ENCODE assay signal across 12 mouse cellular contexts in genomic region chr9:21849691-21850677, GRCm38 (mm10). TPM values are rescaled to one million over a fixed set of nuclear protein-coding genes. Genes with fewer than 3 reads are reported as not detected.
A peak's percentile ranks its signal among the peaks of the same experiment; 100 is the strongest.
DNase-seq lines count a peak whose midpoint lies in the region; ATAC-seq and TF ChIP-seq lines count a peak whose summit lies in the region.
"Had no signal": no experiment of that assay in that cellular context is flagged by ENCODE, and none has a peak within 500 bp of the region (broad histone marks: within the 10 kb centered on the region; RNA-seq: fewer than 3 reads in every experiment).

No protein-coding gene starts in this region.

- ATAC-seq in lung, embryonic 14.5 days (ENCODE audit: insufficient read depth), result no peak
- ATAC-seq in heart, postnatal 0 days (ENCODE audit: insufficient read depth, low read depth), result no peak
- ATAC-seq in neural tube, embryonic 15.5 days (ENCODE audit: low FRiP score), result no peak
- ATAC-seq: inflammation-experienced regulatory T-cells, adult 6 months had no signal

- DNase-seq in heart, embryonic 10.5 days (ENCODE audit: low spot score), result no peak
- no peak for DNase-seq in heart, adult 18-20 months
- peak; percentile 32 for DNase-seq in lung, embryonic 14.5 days
- no peak for DNase-seq in lung, adult 18-20 months
- DNase-seq in heart, postnatal 0 days (ENCODE audit: low spot score), result no peak
- no peak for DNase-seq in layer of hippocampus, adult 2 months (ENCODE audit: low spot score in 2 of 2)
- no peak for DNase-seq in right cerebral cortex, postnatal 10 days (ENCODE audit: low spot score in 2 of 2)
- DNase-seq: thymus, adult 18-20 months had no signal

- TF ChIP-seq CTCF in lung, embryonic 14.5 days (IDR thresholded peaks at IDR 0.05; ENCODE audit: low read depth), result no peak
- no peak for TF ChIP-seq CTCF in heart, postnatal 0 days (IDR thresholded peaks at IDR 0.05; ENCODE audit: low read depth)
- no peak for TF ChIP-seq CTCF in layer of hippocampus, adult 2 months (conservative IDR thresholded peaks at IDR 0.05)

- 64% methylated on average over 7 of the region's 7 CpGs for whole genome bisulfite sequencing in heart, embryonic 10.5 days
- WGBS in lung, embryonic 14.5 days, result 58% methylated on average over 7 of the region's 7 CpGs
- 58% methylated on average over 7 of the region's 7 CpGs for WGBS in heart, postnatal 0 days
- WGBS in neural tube, embryonic 15.5 days, result 66% methylated on average over 7 of the region's 7 CpGs

- peak overlapping the region; percentile 82; the same call in 1 of the 2 replicates for H3K4me3 ChIP-seq in heart, embryonic 10.5 days
- no peak overlapping the region for H3K4me3 ChIP-seq in lung, embryonic 14.5 days (ENCODE audit: low read depth, low read length)
- H3K4me3 ChIP-seq in heart, postnatal 0 days (ENCODE audit: low read depth, low read length), result peak overlapping the region; percentile 66; the same call in 1 of the 2 replicates
- no peak overlapping the region for H3K4me3 ChIP-seq in neural tube, embryonic 15.5 days (replicated peaks)
- no peak overlapping the region for H3K4me3 ChIP-seq in layer of hippocampus, adult 2 months

- H3K27me3 ChIP-seq in heart, embryonic 10.5 days (ENCODE audit: insufficient read depth, poor library complexity, severe bottlenecking), result no peaks in the 10 kb centered on the region
- no peaks in the 10 kb centered on the region for H3K27me3 ChIP-seq in lung, embryonic 14.5 days (ENCODE audit: insufficient read depth, low read length)
- H3K27me3 ChIP-seq in heart, postnatal 0 days (ENCODE audit: control insufficient read depth, insufficient read depth, low read length), result no peaks in the 10 kb centered on the region
- no peaks in the 10 kb centered on the region for H3K27me3 ChIP-seq in neural tube, embryonic 15.5 days (replicated peaks)
- H3K27me3 ChIP-seq: embryonic facial prominence, embryonic 12.5 days had no signal

- H3K9ac ChIP-seq in lung, embryonic 14.5 days, result no peak overlapping the region; the same call in 1 of the 2 replicates
- H3K9ac ChIP-seq in heart, postnatal 0 days (replicated peaks; ENCODE audit: low read depth, low read length), result no peak overlapping the region
- H3K9ac ChIP-seq in neural tube, embryonic 15.5 days (replicated peaks), result 0 out of 2 replicates have a peak overlapping the region, but pooled peaks have one; percentile 10
- H3K9ac ChIP-seq: embryonic facial prominence, embryonic 12.5 days had no signal

- H3K27ac ChIP-seq in heart, embryonic 10.5 days, result peak overlapping the region; percentile 66
- peak overlapping the region; percentile 59; the same call in 1 of the 2 replicates for H3K27ac ChIP-seq in lung, embryonic 14.5 days (ENCODE audit: low read depth)
- H3K27ac ChIP-seq in heart, postnatal 0 days (ENCODE audit: low read depth), result peak overlapping the region; percentile 71
- H3K27ac ChIP-seq in neural tube, embryonic 15.5 days (replicated peaks), result peak overlapping the region; percentile 13; the same call in 1 of the 2 replicates
- no peak overlapping the region; the same call in 1 of the 2 replicates for H3K27ac ChIP-seq in layer of hippocampus, adult 2 months
- H3K27ac ChIP-seq: embryonic facial prominence, embryonic 12.5 days had no signal

- peak overlapping the region; percentile 87 for H3K4me2 ChIP-seq in lung, embryonic 14.5 days
- peak overlapping the region; percentile 60 for H3K4me2 ChIP-seq in heart, postnatal 0 days (ENCODE audit: low read depth, low read length)
- H3K4me2 ChIP-seq in neural tube, embryonic 15.5 days, result peak overlapping the region; percentile 68; the same call in 1 of the 2 replicates
- H3K4me2 ChIP-seq: embryonic facial prominence, embryonic 12.5 days had no signal

- no peak for TF ChIP-seq EP300 in heart, postnatal 0 days (IDR thresholded peaks at IDR 0.05; ENCODE audit: low read depth)

- peaks cover 61% of the 10 kb centered on the region for H3K4me1 ChIP-seq in heart, embryonic 10.5 days
- H3K4me1 ChIP-seq in lung, embryonic 14.5 days (ENCODE audit: insufficient read depth), result peaks cover 19% of the 10 kb centered on the region; the same call in 1 of the 2 replicates
- H3K4me1 ChIP-seq in heart, postnatal 0 days (ENCODE audit: control insufficient read depth, insufficient read depth), result peaks cover 12% of the 10 kb centered on the region; the same call in 1 of the 2 replicates
- peaks cover 27% of the 10 kb centered on the region for H3K4me1 ChIP-seq in neural tube, embryonic 15.5 days

- no peaks in the 10 kb centered on the region for H3K9me3 ChIP-seq in heart, embryonic 10.5 days
- H3K9me3 ChIP-seq in lung, embryonic 14.5 days (ENCODE audit: low read depth, low read length), result no peaks in the 10 kb centered on the region
- no peaks in the 10 kb centered on the region for H3K9me3 ChIP-seq in heart, postnatal 0 days (replicated peaks; ENCODE audit: control insufficient read depth, low read length)
- H3K9me3 ChIP-seq in neural tube, embryonic 15.5 days (replicated peaks), result no peaks in the 10 kb centered on the region
- H3K9me3 ChIP-seq: embryonic facial prominence, embryonic 12.5 days had no signal

- H3K36me3 ChIP-seq in heart, embryonic 10.5 days, result peaks cover 12% of the 10 kb centered on the region
- H3K36me3 ChIP-seq in lung, embryonic 14.5 days (ENCODE audit: insufficient read depth), result peaks cover 13% of the 10 kb centered on the region; the same call in 1 of the 2 replicates
- H3K36me3 ChIP-seq in heart, postnatal 0 days (replicated peaks; ENCODE audit: control insufficient read depth, insufficient read depth, low read length), result peaks cover 7% of the 10 kb centered on the region; the same call in 1 of the 2 replicates
- H3K36me3 ChIP-seq in neural tube, embryonic 15.5 days, result no peaks in the 10 kb centered on the region

RNA-seq across cellular contexts. Expression of gene Dock6, which starts 2.5 kb away (rescaled TPM):
- polyA plus RNA-seq in heart, embryonic 10.5 days (2016; fragmentation: Nextera tagmentation; extraction: Ambion mirVana), result 47.9 and 56.9 TPM in 2 replicates
- total RNA-seq in heart, adult 18-20 months (2021), result 10 to 100 TPM; 24.3 to 24.6 TPM
- 52.3 and 60.9 TPM in 2 replicates for polyA plus RNA-seq in lung, embryonic 14.5 days (2014; fragmentation: Nextera tagmentation; extraction: Ambion mirVana)
- 38.5 and 65.3 TPM in 2 replicates for total RNA-seq in heart, postnatal 0 days (2014; rRNA removed; ENCODE audit: low replicate concordance)
- polyA plus RNA-seq in heart, postnatal 0 days (2015; fragmentation: Nextera tagmentation; extraction: Ambion mirVana), result 19.1 and 22.7 TPM in 2 replicates
- polyA plus RNA-seq in neural tube, embryonic 15.5 days (2015; fragmentation: Nextera tagmentation; extraction: Ambion mirVana), result 14.0 and 22.5 TPM in 2 replicates
- total RNA-seq in layer of hippocampus, adult 2 months (2021), result 10 to 100 TPM; 12.2 to 13.6 TPM

RNA-seq across cellular contexts. Expression of gene Angptl8, which starts 14.7 kb away (rescaled TPM):
- polyA plus RNA-seq in heart, embryonic 10.5 days (2016; fragmentation: Nextera tagmentation; extraction: Ambion mirVana), result 2.5 and 5.7 TPM in 2 replicates
- under 1 TPM in 1 of 2 experiments, not detected in 1; 0.69 TPM for total RNA-seq in heart, adult 18-20 months (2021)
- 1.3 and 1.9 TPM in 2 replicates for polyA plus RNA-seq in lung, embryonic 14.5 days (2014; fragmentation: Nextera tagmentation; extraction: Ambion mirVana)
- not detected in 2 replicates for total RNA-seq in heart, postnatal 0 days (2014; rRNA removed; ENCODE audit: low replicate concordance)
- 0.55 and 0.69 TPM in 2 replicates for polyA plus RNA-seq in heart, postnatal 0 days (2015; fragmentation: Nextera tagmentation; extraction: Ambion mirVana)
- polyA plus RNA-seq in neural tube, embryonic 15.5 days (2015; fragmentation: Nextera tagmentation; extraction: Ambion mirVana), result 0.42 and 1.1 TPM in 2 replicates
- not detected for total RNA-seq in layer of hippocampus, adult 2 months (2021)
- total RNA-seq: monocyte, adult 5-6 weeks had no signal
- polyA plus RNA-seq: inflammation-experienced regulatory T-cells, adult 6 months had no signal

RNA-seq across cellular contexts. Expression of gene Kank2, which starts 51.4 kb away (rescaled TPM):
- polyA plus RNA-seq in heart, embryonic 10.5 days (2016; fragmentation: Nextera tagmentation; extraction: Ambion mirVana), result 16.4 and 16.9 TPM in 2 replicates
- total RNA-seq in heart, adult 18-20 months (2021), result 10 to 100 TPM; 58.1 to 60.8 TPM
- polyA plus RNA-seq in lung, embryonic 14.5 days (2014; fragmentation: Nextera tagmentation; extraction: Ambion mirVana), result 16.4 TPM in 2 replicates
- 78.5 and 92.4 TPM in 2 replicates for total RNA-seq in heart, postnatal 0 days (2014; rRNA removed; ENCODE audit: low replicate concordance)
- 10.3 and 10.9 TPM in 2 replicates for polyA plus RNA-seq in heart, postnatal 0 days (2015; fragmentation: Nextera tagmentation; extraction: Ambion mirVana)
- 4.9 and 7.4 TPM in 2 replicates for polyA plus RNA-seq in neural tube, embryonic 15.5 days (2015; fragmentation: Nextera tagmentation; extraction: Ambion mirVana)
- total RNA-seq in layer of hippocampus, adult 2 months (2021), result 1 to 10 TPM; 7.0 to 8.4 TPM
- total RNA-seq: monocyte, adult 5-6 weeks had no signal
- polyA plus RNA-seq: inflammation-experienced regulatory T-cells, adult 6 months had no signal

Comparison
In these comparisons a context has a peak if more than half of its experiments do, and no peak if none do; other contexts are left out.
1. H3K4me3 ChIP-seq: peak in heart, embryonic 10.5 days (single experiment) and heart, postnatal 0 days (single experiment); none in lung, embryonic 14.5 days (single experiment), neural tube, embryonic 15.5 days (single experiment) and layer of hippocampus, adult 2 months (single experiment).
2. Peak in every context shown above with its lines, with median percentiles within 50 percentile points of each other: H3K4me2 ChIP-seq.